Mouse (Mus musculus): ENCODE data around the gene Otub1.

Otub1 gene

GRCm38 (mm10) chr19:7205326-7205725 is 790 bp downstream of the Otub1 start:
- DNase-seq: no peak

DNA sequence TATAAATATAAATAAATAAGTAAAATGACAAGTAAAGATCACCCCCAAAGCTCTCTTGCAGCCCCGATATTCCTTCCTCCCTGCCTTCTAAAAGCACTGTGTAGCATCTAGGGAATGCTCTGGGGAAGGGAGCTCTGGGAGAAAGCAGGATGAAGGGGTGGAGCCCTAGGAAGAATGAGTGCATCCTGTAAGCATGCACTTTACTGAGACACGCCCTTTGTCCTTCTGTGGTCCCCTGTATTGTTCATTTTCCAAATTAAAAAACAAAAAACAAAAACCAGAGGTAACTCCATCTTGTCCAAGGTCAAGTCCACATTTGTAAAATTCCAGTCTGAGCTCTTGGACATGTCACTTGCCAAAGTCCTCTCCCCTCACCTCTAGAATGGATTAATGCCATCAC is 1.2 kb downstream of the Otub1 start:
- no peak for DNase-seq

- no peak for DNase-seq
These were observed 5.7 kb downstream of the Otub1 start for GRCm38 (mm10) chr19:7200427-7200826.

DNA sequence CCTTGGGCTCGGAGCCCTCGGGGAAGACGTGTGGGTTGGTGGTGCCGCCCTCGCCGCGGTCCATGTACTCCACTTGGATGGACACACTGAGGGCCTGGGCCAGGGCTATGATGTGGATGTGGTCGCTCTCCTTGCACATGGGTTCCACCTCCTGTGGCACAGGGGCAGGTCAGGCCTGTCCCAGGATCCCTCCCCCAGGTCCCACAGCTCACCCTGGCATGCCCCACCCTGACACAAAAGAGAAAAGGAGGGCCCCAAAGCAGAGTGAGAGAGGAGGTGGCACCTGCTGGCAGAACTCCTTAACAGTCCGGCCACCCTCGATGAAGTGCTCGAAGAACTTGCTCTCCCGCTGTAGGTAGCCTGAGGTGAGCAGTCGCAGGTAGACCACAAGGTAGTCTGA is 7.0 kb downstream of the Otub1 start:
- no peak for DNase-seq

DNA sequence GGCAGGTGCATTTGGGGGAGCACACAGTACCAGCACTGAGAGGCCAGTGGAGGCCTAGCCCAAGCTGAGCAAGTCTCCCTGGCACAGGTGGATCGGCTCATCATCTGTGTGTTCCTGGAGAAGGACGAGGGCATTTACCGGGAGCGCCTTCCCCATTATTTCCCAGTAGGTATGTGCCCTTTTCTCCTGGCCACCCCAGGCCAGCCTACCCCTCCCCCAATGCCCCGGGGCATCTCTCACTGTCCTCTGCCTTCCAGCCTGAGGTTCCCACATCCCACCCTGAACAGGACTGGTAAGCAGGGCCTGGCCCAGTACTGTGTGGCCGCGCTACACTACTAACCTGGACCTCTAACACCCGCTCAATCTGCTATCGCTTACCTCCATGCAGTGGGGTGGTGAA is 8.7 kb downstream of the Otub1 start:
- no peak for DNase-seq

- DNase-seq: no peak
These were observed 9.3 kb downstream of the Otub1 start for GRCm38 (mm10) chr19:7196741-7197270.

- peak; percentile 66 to 86 for DNase-seq
These were observed 10.0 kb downstream of the Otub1 start for GRCm38 (mm10) chr19:7195900-7196728.

DNA sequence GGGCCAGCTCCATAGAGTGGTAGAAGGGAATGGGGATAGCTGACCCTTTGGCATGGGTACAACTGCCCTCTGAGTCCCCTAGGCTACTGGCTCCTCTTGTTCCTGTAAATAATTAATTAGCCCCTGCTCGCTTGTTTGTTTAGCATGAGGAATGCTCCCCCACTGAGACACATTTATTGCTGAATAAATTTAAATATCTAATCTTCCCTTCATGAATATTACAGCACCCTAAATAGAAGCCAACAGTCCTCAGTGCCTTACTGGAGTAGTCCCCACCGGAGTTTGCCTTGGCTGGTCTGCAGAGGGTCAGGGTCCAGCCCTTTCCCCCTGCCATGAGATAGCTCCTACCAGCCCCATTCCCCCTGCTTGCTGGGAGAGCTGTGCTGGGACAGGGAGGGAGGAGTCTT is 13.6 kb downstream of the Otub1 start:
- DNase-seq: no peak

GRCm38 (mm10) chr19:7191639-7192038 is 14.5 kb downstream of the Otub1 start:
- no peak for DNase-seq

GRCm38 (mm10) chr19:7190986-7191385 is 15.1 kb downstream of the Otub1 start:
- DNase-seq: no peak

DNA sequence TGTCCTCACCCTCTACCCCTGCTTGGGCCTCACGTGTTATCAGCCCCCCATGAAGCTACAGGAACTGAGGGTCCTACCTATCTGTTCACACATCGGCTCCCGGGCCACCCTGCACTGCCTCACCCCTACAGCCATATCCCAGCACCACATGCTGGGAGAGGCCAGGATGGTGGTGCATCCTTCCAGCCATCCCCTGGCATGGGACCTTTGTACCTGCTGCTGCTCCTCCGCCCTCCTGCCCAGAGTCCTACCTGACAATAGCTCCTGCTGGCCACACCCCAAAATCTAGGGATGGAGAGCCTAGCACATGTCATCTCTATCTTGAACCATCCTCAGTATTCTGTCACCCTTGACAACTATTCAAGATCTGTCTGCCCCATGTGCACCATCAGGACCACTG is 17.1 kb downstream of the Otub1 start:
- DNase-seq: no peak

- no peak for DNase-seq
These were observed 19.0 kb downstream of the Otub1 start for GRCm38 (mm10) chr19:7187157-7187556.

DNA sequence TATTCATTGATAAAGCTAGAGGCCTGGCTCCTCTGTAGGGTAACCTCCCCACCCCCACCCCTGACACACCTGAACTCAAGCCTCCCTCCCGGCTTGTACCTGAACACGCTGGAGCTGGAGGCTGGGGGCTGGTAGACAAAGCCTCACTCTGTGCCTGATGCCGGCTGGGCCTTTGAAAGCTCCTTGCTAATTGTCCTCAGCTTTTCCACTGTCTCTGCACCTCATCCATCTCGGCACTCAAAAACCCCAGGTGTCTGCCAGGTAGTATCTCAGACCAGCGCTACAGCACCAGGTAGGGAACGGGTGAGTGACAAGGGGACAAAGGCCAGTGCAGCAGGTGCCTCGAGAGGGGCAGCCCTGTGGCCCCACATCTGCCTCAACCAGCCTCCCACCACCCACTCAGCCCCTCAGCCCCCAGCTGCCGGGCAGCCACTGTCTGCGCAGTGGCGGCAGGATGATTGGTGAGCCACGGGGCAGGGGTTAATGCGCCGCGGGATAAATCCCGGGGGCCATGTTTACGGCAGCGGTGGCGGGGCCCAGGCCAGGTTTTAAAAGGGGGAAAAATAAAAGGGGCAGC is 20.3 kb downstream of the Otub1 start:
- no peak for DNase-seq

DNA sequence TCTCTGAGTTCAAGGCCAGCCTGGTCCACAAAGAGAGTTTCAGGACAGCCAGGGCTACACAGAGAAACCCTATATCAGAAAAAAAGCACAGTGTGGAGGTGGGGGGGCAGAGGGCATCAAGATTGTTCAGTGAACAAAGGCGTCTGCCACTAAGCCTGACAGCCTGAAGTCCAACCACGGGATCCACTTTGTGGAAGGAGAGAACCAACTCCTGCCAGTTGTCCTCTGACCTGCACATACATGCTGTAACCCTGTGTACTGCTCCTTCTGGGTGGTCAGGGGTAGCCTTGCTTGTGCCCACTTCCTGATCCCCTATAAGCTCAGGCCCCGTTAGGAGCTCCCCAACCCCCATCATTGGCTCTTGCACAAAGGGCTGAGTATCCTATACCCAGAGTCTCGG is 21.1 kb downstream of the Otub1 start:
- no peak for DNase-seq

GRCm38 (mm10) chr19:7183419-7183818 is 22.7 kb downstream of the Otub1 start:
- DNase-seq: no peak

DNA sequence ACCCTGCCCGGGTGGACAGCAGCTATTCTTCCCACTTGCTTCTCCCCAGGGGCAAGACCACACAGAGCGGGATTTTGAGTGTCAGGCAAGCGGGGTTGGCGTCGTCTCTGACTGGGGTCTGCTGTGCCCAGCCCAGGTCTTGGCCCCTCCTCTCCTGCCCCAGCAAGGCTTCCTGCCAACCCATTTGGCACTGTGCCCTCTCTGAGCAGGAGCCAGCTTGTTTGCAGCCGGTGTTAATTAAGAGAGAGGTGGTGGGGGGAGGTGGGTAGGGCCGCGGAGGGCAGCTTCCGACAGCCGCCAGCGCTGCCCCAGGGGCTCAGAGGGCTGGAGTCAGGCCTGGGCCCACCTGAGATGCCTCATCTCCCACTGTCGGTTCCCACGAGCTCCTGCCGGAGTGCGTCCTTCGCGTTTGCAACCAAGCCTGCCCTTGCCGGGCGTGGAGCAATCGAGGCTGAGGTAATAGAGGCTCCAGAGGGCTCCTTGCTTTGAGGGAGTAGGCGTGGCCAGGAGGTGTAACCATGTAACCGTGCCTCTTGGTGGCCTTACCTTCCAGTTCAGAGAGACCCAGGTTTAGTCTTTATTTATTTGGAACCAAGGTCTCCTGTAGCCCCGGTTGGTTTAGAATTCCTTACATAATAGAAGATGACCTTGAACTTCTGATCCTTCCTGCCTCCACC is 23.7 kb downstream of the Otub1 start:
- peak; percentile 63 to 72 for DNase-seq

DNA sequence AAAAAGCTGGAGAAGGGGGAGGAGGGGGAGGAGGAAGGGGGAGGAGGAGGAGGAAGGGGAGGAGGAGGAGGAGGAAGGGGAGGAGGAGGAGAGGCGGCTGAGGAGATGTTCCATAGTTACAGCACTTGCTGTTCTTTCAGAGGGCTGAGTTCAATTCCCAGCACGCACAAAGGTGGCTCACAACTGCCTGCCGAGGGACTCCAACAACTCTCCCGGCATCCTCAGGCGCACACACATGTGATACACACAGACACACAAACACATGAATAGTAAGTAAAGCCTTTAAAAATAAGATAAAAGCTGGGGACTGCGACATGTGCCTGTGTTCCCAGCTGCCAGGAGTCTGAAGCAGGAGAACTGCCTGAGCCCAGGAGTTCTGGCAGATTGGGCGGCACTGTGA is 24.6 kb downstream of the Otub1 start:
- no peak for DNase-seq

- DNase-seq: peak; percentile 58 to 62
These were observed 25.2 kb downstream of the Otub1 start for GRCm38 (mm10) chr19:7180756-7181405.

DNA sequence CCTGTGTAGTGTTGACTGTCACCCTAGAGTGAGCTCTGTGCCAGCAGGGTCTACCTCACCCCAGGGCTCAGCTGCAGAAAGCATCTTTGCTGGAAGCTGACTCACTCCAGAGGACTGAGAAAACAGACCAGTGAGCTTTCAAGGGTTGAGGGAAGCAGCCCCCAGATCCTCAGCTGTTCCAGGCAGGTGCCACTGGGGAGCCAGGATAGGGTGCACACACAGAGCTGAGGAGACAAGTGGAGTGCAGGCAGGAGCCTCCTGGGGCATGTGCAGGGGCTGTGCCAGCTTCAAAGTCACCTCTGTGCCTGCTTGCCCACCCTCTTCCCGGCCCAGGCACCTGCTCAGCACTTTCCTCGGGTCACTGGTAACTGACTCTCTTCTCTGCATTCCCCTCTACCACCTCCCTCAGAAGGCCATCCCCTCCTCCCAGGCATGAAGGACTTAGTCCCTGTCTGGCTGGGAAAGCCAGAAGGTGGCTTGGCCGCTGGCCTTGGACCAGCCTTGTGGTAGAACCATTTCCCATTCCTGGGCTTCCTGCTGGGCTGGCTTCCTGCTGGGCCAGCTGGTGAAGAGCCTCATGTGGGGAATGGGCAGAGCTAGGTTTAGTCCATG is 27.2 kb downstream of the Otub1 start:
- DNase-seq: peak; percentile 73 to 77

GRCm38 (mm10) chr19:7177804-7178511 is 28.2 kb downstream of the Otub1 start:
- DNase-seq: no peak

DNA sequence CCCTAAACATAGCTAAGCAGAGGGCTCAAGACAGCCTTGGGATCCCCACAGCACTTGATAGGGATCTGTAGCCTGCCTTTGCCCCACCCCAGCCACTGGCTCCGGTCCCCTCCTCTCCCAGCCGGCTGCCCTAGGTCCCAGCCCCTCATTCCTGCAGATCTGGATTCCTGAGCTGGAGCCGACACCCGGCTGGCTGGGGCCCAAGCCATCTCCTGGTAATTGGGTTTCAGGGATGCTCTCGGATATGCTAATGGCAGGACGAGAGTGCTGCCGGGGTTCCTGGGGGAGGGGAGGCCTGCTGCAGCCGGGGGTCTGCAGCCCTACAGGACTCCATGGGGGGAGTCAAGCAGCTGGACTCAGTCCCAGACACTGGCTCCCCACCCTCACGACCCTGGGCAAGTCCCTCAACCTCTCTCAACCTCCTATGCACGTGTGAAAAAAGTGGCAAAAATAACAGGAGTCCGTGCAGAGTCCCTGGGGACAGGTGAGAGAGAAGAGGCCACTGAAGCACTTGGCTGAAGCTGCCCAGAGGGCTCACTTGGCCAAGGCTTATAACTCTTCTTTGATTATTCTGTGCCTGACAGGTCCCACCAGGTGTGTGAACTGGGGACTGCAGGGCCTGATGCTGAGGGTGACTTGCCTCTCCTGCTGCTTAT is 29.9 kb downstream of the Otub1 start:
- DNase-seq: no peak

Data from cerebellum, adult 18-20 months (tissue).